Mouse (Mus musculus): Measurements from ENCODE around the gene Plpp1.

GRCm38 (mm10) chr13:112758546-112759090 is 42.0 kb upstream of the Plpp1 start:
- no peak for TF ChIP-seq CTCF (IDR thresholded peaks at IDR 0.05; ENCODE audit: borderline replicate concordance, extremely low read depth, insufficient read depth, insufficient read length)
- TF ChIP-seq POLR2A (IDR thresholded peaks at IDR 0.05; ENCODE audit: borderline replicate concordance, extremely low read depth, insufficient read depth, insufficient read length, poor library complexity, severe bottlenecking): no peak
